Mouse (Mus musculus) fibroblast of lung, adult 2 months (primary cell): ENCODE data around the gene Slc24a3.

ENCODE experiments used
- DNase-seq: peaks from one replicate; pipeline ENCODE4 v3.0.0-alpha.2; 2011; ENCODE audit warnings: low read depth

Slc24a3 gene

GRCm38 (mm10) chr2:145368701-145369100, 201.1 kb downstream of the Slc24a3 start:
- DNase-seq = no peak

- DNase-seq = peak; percentile 63
These were observed 203.2 kb downstream of the Slc24a3 start for GRCm38 (mm10) chr2:145370795-145371194.

GRCm38 (mm10) chr2:145373803-145374202, 206.2 kb downstream of the Slc24a3 start:
- no peak for DNase-seq

- DNase-seq = no peak
These were observed 215.6 kb downstream of the Slc24a3 start for GRCm38 (mm10) chr2:145382908-145383770.

GRCm38 (mm10) chr2:145384221-145384620, 216.7 kb downstream of the Slc24a3 start:
- no peak for DNase-seq

- no peak for DNase-seq
These were observed 217.7 kb downstream of the Slc24a3 start for GRCm38 (mm10) chr2:145385220-145385619.

GRCm38 (mm10) chr2:145385773-145386172, 218.2 kb downstream of the Slc24a3 start:
- DNase-seq = no peak

- no peak for DNase-seq
These were observed 228.2 kb downstream of the Slc24a3 start for GRCm38 (mm10) chr2:145395804-145396203.

GRCm38 (mm10) chr2:145396579-145396978, 229.0 kb downstream of the Slc24a3 start:
- no peak for DNase-seq

- DNase-seq = no peak
These were observed 230.1 kb downstream of the Slc24a3 start for GRCm38 (mm10) chr2:145397456-145398206.

- DNase-seq = no peak
These were observed 233.8 kb downstream of the Slc24a3 start for GRCm38 (mm10) chr2:145401240-145401805.

GRCm38 (mm10) chr2:145401996-145402395, 234.4 kb downstream of the Slc24a3 start:
- no peak for DNase-seq

- no peak for DNase-seq
These were observed 237.4 kb downstream of the Slc24a3 start for GRCm38 (mm10) chr2:145404818-145405531.

GRCm38 (mm10) chr2:145405746-145406145, 238.2 kb downstream of the Slc24a3 start:
- DNase-seq = no peak

GRCm38 (mm10) chr2:145417738-145418137, 250.2 kb downstream of the Slc24a3 start:
- no peak for DNase-seq

- DNase-seq = no peak
These were observed 251.5 kb downstream of the Slc24a3 start for GRCm38 (mm10) chr2:145419078-145419477.

GRCm38 (mm10) chr2:145420967-145421888, 253.7 kb downstream of the Slc24a3 start:
- no peak for DNase-seq

- DNase-seq = no peak
These were observed 254.3 kb downstream of the Slc24a3 start for GRCm38 (mm10) chr2:145421889-145422212.

- no peak for DNase-seq
These were observed 262.4 kb downstream of the Slc24a3 start for GRCm38 (mm10) chr2:145429982-145430381.

GRCm38 (mm10) chr2:145434068-145434467, 266.5 kb downstream of the Slc24a3 start:
- no peak for DNase-seq

- no peak for DNase-seq
These were observed 270.8 kb downstream of the Slc24a3 start for GRCm38 (mm10) chr2:145438336-145438735.
